21 mouse cellular contexts compared by ENCODE assay signal in genomic region chr12:110575926-110576325, GRCm38 (mm10). TPM values are rescaled to one million over a fixed set of nuclear protein-coding genes. Genes with fewer than 3 reads are reported as not detected.
DNase-seq lines count a peak whose midpoint lies in the region; ATAC-seq and TF ChIP-seq lines count a peak whose summit lies in the region.
"Had no signal": no experiment of that assay in that cellular context is flagged by ENCODE, and none has a peak within 500 bp of the region (broad histone marks: within the 10 kb centered on the region; RNA-seq: fewer than 3 reads in every experiment).

No protein-coding gene starts in this region.

- no peak overlapping the region for H3K4me2 ChIP-seq in kidney, embryonic 15.5 days
- no peak overlapping the region for H3K4me2 ChIP-seq in liver, embryonic 12.5 days
- H3K4me2 ChIP-seq: embryonic facial prominence, embryonic 13.5 days; embryonic facial prominence, embryonic 15.5 days; forebrain, embryonic 12.5 days had no signal

- no peak for ATAC-seq in kidney, embryonic 15.5 days (replicated peaks; ENCODE audit: low FRiP score)
- no peak for ATAC-seq in liver, embryonic 12.5 days
- ATAC-seq: forebrain, embryonic 14.5 days had no signal

- DNase-seq in kidney, adult 2 months, result peak; percentile 71
- no peak for DNase-seq in kidney, postnatal 14 days
- peak; percentile 64 for DNase-seq in kidney, adult 9 months
- DNase-seq in liver, adult 2 months (ENCODE audit: extremely low read depth, low read depth, low spot score), result peak; percentile 65
- DNase-seq: adrenal gland, postnatal 10 days; adrenal gland, postnatal 25 days; cerebellum, adult 11 months; cerebellum, adult 18-20 months; cerebellum, adult 8-10 months; cerebellum, adult 9-11 months; cerebellum, postnatal 14 days; cerebellum, postnatal 36 days; embryo, embryonic 11 days had no signal

- H3K27ac ChIP-seq in kidney, adult 2 months (ENCODE audit: insufficient read depth, low read depth, low read length), result no peak overlapping the region
- no peak overlapping the region for H3K27ac ChIP-seq in kidney, embryonic 15.5 days
- no peak overlapping the region for H3K27ac ChIP-seq in liver, adult 2 months (replicated peaks; ENCODE audit: insufficient read depth, low read depth, low read length)
- no peak overlapping the region for H3K27ac ChIP-seq in liver, embryonic 12.5 days
- H3K27ac ChIP-seq: embryonic facial prominence, embryonic 13.5 days; embryonic facial prominence, embryonic 15.5 days; forebrain, embryonic 10.5 days; forebrain, embryonic 12.5 days had no signal

- TF ChIP-seq CTCF in kidney, adult 2 months (conservative IDR thresholded peaks at IDR 0.05; ENCODE audit: insufficient read depth, insufficient read length, low read depth, low read length), result no peak
- TF ChIP-seq CTCF in liver, adult 2 months (IDR thresholded peaks at IDR 0.05; ENCODE audit: low read depth, low read length), result no peak

- WGBS in kidney, adult 2 months, result 50% methylated on average over 4 of the region's 4 CpGs
- WGBS in kidney, embryonic 15.5 days, result 55% methylated on average over 4 of the region's 4 CpGs
- 48% methylated on average over 4 of the region's 4 CpGs for WGBS in liver, adult 2 months
- 79% methylated on average over 4 of the region's 4 CpGs for WGBS in liver, embryonic 12.5 days (ENCODE audit: insufficient replicate concordance)

- H3K9me3 ChIP-seq in kidney, embryonic 15.5 days (replicated peaks), result no peaks in the 10 kb centered on the region
- H3K9me3 ChIP-seq in liver, embryonic 12.5 days (replicated peaks), result no peaks in the 10 kb centered on the region
- H3K9me3 ChIP-seq: embryonic facial prominence, embryonic 13.5 days; embryonic facial prominence, embryonic 15.5 days; forebrain, embryonic 10.5 days; forebrain, embryonic 12.5 days had no signal

- H3K4me1 ChIP-seq in kidney, adult 2 months (ENCODE audit: control insufficient read depth, insufficient read depth, low read length), result no peaks in the 10 kb centered on the region
- no peaks in the 10 kb centered on the region for H3K4me1 ChIP-seq in kidney, embryonic 15.5 days
- no peaks in the 10 kb centered on the region for H3K4me1 ChIP-seq in liver, adult 2 months (ENCODE audit: control insufficient read depth, insufficient read depth, low read length)
- no peaks in the 10 kb centered on the region for H3K4me1 ChIP-seq in liver, embryonic 12.5 days
- H3K4me1 ChIP-seq: embryonic facial prominence, embryonic 13.5 days; embryonic facial prominence, embryonic 15.5 days; forebrain, embryonic 10.5 days; forebrain, embryonic 12.5 days had no signal

- H3K9ac ChIP-seq in kidney, embryonic 15.5 days, result no peak overlapping the region
- H3K9ac ChIP-seq in liver, adult 2 months (ENCODE audit: low read depth, low read length), result no peak overlapping the region
- H3K9ac ChIP-seq in liver, embryonic 12.5 days, result no peak overlapping the region
- H3K9ac ChIP-seq: embryonic facial prominence, embryonic 13.5 days; embryonic facial prominence, embryonic 15.5 days; forebrain, embryonic 12.5 days had no signal

- no peak for TF ChIP-seq POLR2A in kidney, adult 2 months (IDR thresholded peaks at IDR 0.05; ENCODE audit: low read depth, low read length)
- TF ChIP-seq POLR2A in liver, adult 2 months (IDR thresholded peaks at IDR 0.05; ENCODE audit: extremely low read depth, insufficient read depth, low read length), result no peak

- no peaks in the 10 kb centered on the region for H3K27me3 ChIP-seq in kidney, adult 2 months (replicated peaks; ENCODE audit: control insufficient read depth, insufficient read depth, low read length)
- no peaks in the 10 kb centered on the region for H3K27me3 ChIP-seq in kidney, embryonic 15.5 days
- H3K27me3 ChIP-seq in liver, adult 2 months (ENCODE audit: control insufficient read depth, insufficient read depth, low read length), result no peaks in the 10 kb centered on the region
- H3K27me3 ChIP-seq in liver, embryonic 12.5 days (replicated peaks), result no peaks in the 10 kb centered on the region
- H3K27me3 ChIP-seq: embryonic facial prominence, embryonic 13.5 days; embryonic facial prominence, embryonic 15.5 days; forebrain, embryonic 12.5 days had no signal

- H3K4me3 ChIP-seq in kidney, adult 2 months (ENCODE audit: insufficient read depth, low read depth, low read length), result no peak overlapping the region
- H3K4me3 ChIP-seq in kidney, embryonic 15.5 days (replicated peaks), result no peak overlapping the region
- H3K4me3 ChIP-seq in liver, adult 2 months (ENCODE audit: insufficient read depth, low read depth, low read length), result no peak overlapping the region
- H3K4me3 ChIP-seq in liver, embryonic 12.5 days, result no peak overlapping the region
- H3K4me3 ChIP-seq: embryonic facial prominence, embryonic 13.5 days; embryonic facial prominence, embryonic 15.5 days; erythroblast, embryonic 14.5 days; forebrain, embryonic 10.5 days; forebrain, embryonic 12.5 days had no signal

- H3K79me2 ChIP-seq in liver, adult 2 months (ENCODE audit: control insufficient read depth, insufficient read depth, low read length), result no peaks in the 10 kb centered on the region

- no peaks in the 10 kb centered on the region for H3K36me3 ChIP-seq in kidney, adult 2 months (ENCODE audit: control insufficient read depth, insufficient read depth, low read length)
- peaks cover 61% of the 10 kb centered on the region for H3K36me3 ChIP-seq in kidney, embryonic 15.5 days
- peaks cover 3% of the 10 kb centered on the region; the same call in 1 of the 2 replicates for H3K36me3 ChIP-seq in liver, adult 2 months (ENCODE audit: control insufficient read depth, insufficient read depth, low read length)
- peaks cover 75% of the 10 kb centered on the region for H3K36me3 ChIP-seq in liver, embryonic 12.5 days

RNA-seq across cellular contexts. Expression of gene Dync1h1, which starts 25.3 kb away (rescaled TPM):
- 186 and 236 TPM in 2 replicates for polyA plus RNA-seq in kidney, adult 2 months (2012; rRNA removed)
- 38.6 and 52.4 TPM in 2 replicates for polyA plus RNA-seq in kidney, embryonic 15.5 days (2015; fragmentation: Nextera tagmentation; extraction: Ambion mirVana)
- 56.5 and 98.5 TPM in 2 replicates for total RNA-seq in liver, adult 2 months (2014; rRNA removed)
- 66.0 and 85.8 TPM in 2 replicates for polyA plus RNA-seq in liver, adult 2 months (2012; rRNA removed)
- 20.5 and 23.0 TPM in 2 replicates for polyA plus RNA-seq in liver, embryonic 12.5 days (2016; fragmentation: Nextera tagmentation; extraction: Ambion mirVana)
